Mouse (Mus musculus): ENCODE data around the gene Zfp462. TPM values are rescaled to one million over a fixed set of nuclear protein-coding genes. Genes with fewer than 3 reads are reported as not detected.
A peak's percentile ranks its signal among the peaks of the same experiment; 100 is the strongest.

Gene Zfp462
- polyA plus RNA-seq, 1 experiment from 2014 or later: 16.8 TPM

GRCm38 (mm10) chr4:54948616-54949560 is 4.0 kb downstream of the Zfp462 start:
- no peaks in the 10 kb centered on the region for H3K36me3 ChIP-seq (ENCODE audit: control insufficient read depth, insufficient read depth, low read length)
- no peaks in the 10 kb centered on the region for H3K27me3 ChIP-seq (ENCODE audit: control insufficient read depth, insufficient read depth, low read length)
- WGBS: under 1% methylated on average over 29 of the region's 32 CpGs
- no peaks in the 10 kb centered on the region for H3K9me3 ChIP-seq (ENCODE audit: control insufficient read depth, low read length)
- peak; percentile 36 for ATAC-seq (ENCODE audit: low read depth)
- H3K4me3 ChIP-seq (ENCODE audit: low read depth, low read length): peak overlapping the region; percentile 59
- peaks cover 25% of the 10 kb centered on the region for H3K4me1 ChIP-seq (ENCODE audit: control insufficient read depth, insufficient read depth, low read length)
- peak overlapping the region; percentile 93 for H3K9ac ChIP-seq (replicated peaks; ENCODE audit: low read depth, low read length)
- H3K27ac ChIP-seq (ENCODE audit: low read depth, low read length): peak overlapping the region; percentile 96
- H3K4me2 ChIP-seq (ENCODE audit: low read depth, low read length): peak overlapping the region; percentile 89

GRCm38 (mm10) chr4:54949561-54949940 is 4.7 kb downstream of the Zfp462 start:
- 7% methylated on average over 7 of the region's 7 CpGs for WGBS
- Histone ChIP-seq H3K27ac (ENCODE audit: low read depth, low read length) (peak overlapping the region; percentile 96), H3K9ac (replicated peaks; ENCODE audit: low read depth, low read length) (peak overlapping the region; percentile 93), H3K36me3 (ENCODE audit: control insufficient read depth, insufficient read depth, low read length) (no peaks in the 10 kb centered on the region), H3K4me3 (ENCODE audit: low read depth, low read length) (peak overlapping the region; percentile 59), H3K27me3 (ENCODE audit: control insufficient read depth, insufficient read depth, low read length) (no peaks in the 10 kb centered on the region), H3K4me1 (ENCODE audit: control insufficient read depth, insufficient read depth, low read length) (peaks cover 25% of the 10 kb centered on the region), H3K4me2 (ENCODE audit: low read depth, low read length) (peak overlapping the region; percentile 89), H3K9me3 (ENCODE audit: control insufficient read depth, low read length) (no peaks in the 10 kb centered on the region)
- ATAC-seq (ENCODE audit: low read depth): no peak

- no peaks in the 10 kb centered on the region for H3K9me3 ChIP-seq (ENCODE audit: control insufficient read depth, low read length)
- no peaks in the 10 kb centered on the region for H3K27me3 ChIP-seq (ENCODE audit: control insufficient read depth, insufficient read depth, low read length)
- 20% methylated on average over 2 of the region's 2 CpGs for WGBS
- peak overlapping the region; percentile 59 for H3K4me3 ChIP-seq (ENCODE audit: low read depth, low read length)
- ATAC-seq (ENCODE audit: low read depth): no peak
- peak overlapping the region; percentile 89 for H3K4me2 ChIP-seq (ENCODE audit: low read depth, low read length)
- no peaks in the 10 kb centered on the region for H3K36me3 ChIP-seq (ENCODE audit: control insufficient read depth, insufficient read depth, low read length)
- peaks cover 25% of the 10 kb centered on the region for H3K4me1 ChIP-seq (ENCODE audit: control insufficient read depth, insufficient read depth, low read length)
- H3K9ac ChIP-seq (replicated peaks; ENCODE audit: low read depth, low read length): peak overlapping the region; percentile 93
- H3K27ac ChIP-seq (ENCODE audit: low read depth, low read length): peak overlapping the region; percentile 96
Measured at GRCm38 (mm10) chr4:54950136-54950535, 5.3 kb downstream of the Zfp462 start.

- no peaks in the 10 kb centered on the region for H3K36me3 ChIP-seq (ENCODE audit: control insufficient read depth, insufficient read depth, low read length)
- peak overlapping the region; percentile 93 for H3K9ac ChIP-seq (replicated peaks; ENCODE audit: low read depth, low read length)
- H3K9me3 ChIP-seq (ENCODE audit: control insufficient read depth, low read length): no peaks in the 10 kb centered on the region
- WGBS: 56% methylated on average over 2 of the region's 2 CpGs
- H3K27ac ChIP-seq (ENCODE audit: low read depth, low read length): peak overlapping the region; percentile 96
- ATAC-seq (ENCODE audit: low read depth): no peak
- peaks cover 25% of the 10 kb centered on the region for H3K4me1 ChIP-seq (ENCODE audit: control insufficient read depth, insufficient read depth, low read length)
- peak overlapping the region; percentile 59 for H3K4me3 ChIP-seq (ENCODE audit: low read depth, low read length)
- peak overlapping the region; percentile 89 for H3K4me2 ChIP-seq (ENCODE audit: low read depth, low read length)
- H3K27me3 ChIP-seq (ENCODE audit: control insufficient read depth, insufficient read depth, low read length): no peaks in the 10 kb centered on the region
Measured at GRCm38 (mm10) chr4:54950866-54951265, 6.0 kb downstream of the Zfp462 start.

- no peaks in the 10 kb centered on the region for H3K27me3 ChIP-seq (ENCODE audit: control insufficient read depth, insufficient read depth, low read length)
- H3K9ac ChIP-seq (replicated peaks; ENCODE audit: low read depth, low read length): no peak overlapping the region
- 88% methylated on average over 9 of the region's 9 CpGs for WGBS
- H3K4me1 ChIP-seq (ENCODE audit: control insufficient read depth, insufficient read depth, low read length): peaks cover 28% of the 10 kb centered on the region
- no peak overlapping the region; the same call in 1 of the 2 replicates for H3K4me2 ChIP-seq (ENCODE audit: low read depth, low read length)
- no peak for ATAC-seq (ENCODE audit: low read depth)
- H3K27ac ChIP-seq (ENCODE audit: low read depth, low read length): no peak overlapping the region
- H3K4me3 ChIP-seq (ENCODE audit: low read depth, low read length): no peak overlapping the region
- H3K9me3 ChIP-seq (ENCODE audit: control insufficient read depth, low read length): no peaks in the 10 kb centered on the region
- H3K36me3 ChIP-seq (ENCODE audit: control insufficient read depth, insufficient read depth, low read length): no peaks in the 10 kb centered on the region
Measured at GRCm38 (mm10) chr4:54953657-54954395, 9.0 kb downstream of the Zfp462 start.

- Histone ChIP-seq H3K9me3 (ENCODE audit: control insufficient read depth, low read length) (no peaks in the 10 kb centered on the region), H3K4me1 (ENCODE audit: control insufficient read depth, insufficient read depth, low read length) (peaks cover 28% of the 10 kb centered on the region), H3K27me3 (ENCODE audit: control insufficient read depth, insufficient read depth, low read length) (no peaks in the 10 kb centered on the region), H3K36me3 (ENCODE audit: control insufficient read depth, insufficient read depth, low read length) (no peaks in the 10 kb centered on the region), H3K4me3 (ENCODE audit: low read depth, low read length) (no peak overlapping the region), H3K9ac (replicated peaks; ENCODE audit: low read depth, low read length) (no peak overlapping the region), H3K4me2 (ENCODE audit: low read depth, low read length) (no peak overlapping the region), H3K27ac (ENCODE audit: low read depth, low read length) (no peak overlapping the region)
- ATAC-seq (ENCODE audit: low read depth): no peak
- 67% methylated on average over 3 of the region's 3 CpGs for WGBS
Measured at GRCm38 (mm10) chr4:54954455-54954854, 9.6 kb downstream of the Zfp462 start.

GRCm38 (mm10) chr4:54960776-54961175 is 15.9 kb downstream of the Zfp462 start:
- no peak overlapping the region for H3K9ac ChIP-seq (replicated peaks; ENCODE audit: low read depth, low read length)
- no peak overlapping the region for H3K27ac ChIP-seq (ENCODE audit: low read depth, low read length)
- no peaks in the 10 kb centered on the region for H3K36me3 ChIP-seq (ENCODE audit: control insufficient read depth, insufficient read depth, low read length)
- peaks cover 16% of the 10 kb centered on the region for H3K4me1 ChIP-seq (ENCODE audit: control insufficient read depth, insufficient read depth, low read length)
- no peaks in the 10 kb centered on the region for H3K9me3 ChIP-seq (ENCODE audit: control insufficient read depth, low read length)
- no peaks in the 10 kb centered on the region for H3K27me3 ChIP-seq (ENCODE audit: control insufficient read depth, insufficient read depth, low read length)
- no peak overlapping the region for H3K4me2 ChIP-seq (ENCODE audit: low read depth, low read length)
- 81% methylated on average over 4 of the region's 4 CpGs for WGBS
- ATAC-seq (ENCODE audit: low read depth): no peak
- no peak overlapping the region for H3K4me3 ChIP-seq (ENCODE audit: low read depth, low read length)

GRCm38 (mm10) chr4:54962141-54962540 is 17.3 kb downstream of the Zfp462 start:
- H3K27me3 ChIP-seq (ENCODE audit: control insufficient read depth, insufficient read depth, low read length): no peaks in the 10 kb centered on the region
- 90% methylated on average over 4 of the region's 4 CpGs for WGBS
- ATAC-seq (ENCODE audit: low read depth): no peak

GRCm38 (mm10) chr4:54963551-54963950 is 18.7 kb downstream of the Zfp462 start:
- no peak for ATAC-seq (ENCODE audit: low read depth)
- H3K36me3 ChIP-seq (ENCODE audit: control insufficient read depth, insufficient read depth, low read length): no peaks in the 10 kb centered on the region
- WGBS: 88% methylated on average over 7 of the region's 7 CpGs
- no peak overlapping the region for H3K4me2 ChIP-seq (ENCODE audit: low read depth, low read length)
- H3K4me1 ChIP-seq (ENCODE audit: control insufficient read depth, insufficient read depth, low read length): peaks cover 37% of the 10 kb centered on the region
- no peak overlapping the region for H3K9ac ChIP-seq (replicated peaks; ENCODE audit: low read depth, low read length)
- H3K27me3 ChIP-seq (ENCODE audit: control insufficient read depth, insufficient read depth, low read length): no peaks in the 10 kb centered on the region
- no peak overlapping the region for H3K4me3 ChIP-seq (ENCODE audit: low read depth, low read length)
- H3K27ac ChIP-seq (ENCODE audit: low read depth, low read length): no peak overlapping the region
- H3K9me3 ChIP-seq (ENCODE audit: control insufficient read depth, low read length): no peaks in the 10 kb centered on the region

More at GRCm38 (mm10) chr4:54962141-54962540, 17.3 kb downstream of the Zfp462 start:
- H3K36me3 ChIP-seq (ENCODE audit: control insufficient read depth, insufficient read depth, low read length): no peaks in the 10 kb centered on the region
- H3K4me1 ChIP-seq (ENCODE audit: control insufficient read depth, insufficient read depth, low read length): peaks cover 28% of the 10 kb centered on the region
- H3K27ac ChIP-seq (ENCODE audit: low read depth, low read length): no peak overlapping the region
- H3K9me3 ChIP-seq (ENCODE audit: control insufficient read depth, low read length): no peaks in the 10 kb centered on the region
- no peak overlapping the region for H3K9ac ChIP-seq (replicated peaks; ENCODE audit: low read depth, low read length)
- no peak overlapping the region for H3K4me3 ChIP-seq (ENCODE audit: low read depth, low read length)
- H3K4me2 ChIP-seq (ENCODE audit: low read depth, low read length): no peak overlapping the region
